Mouse (Mus musculus) G1E (cell line): ENCODE results near the gene Ublcp1. TPM values are rescaled to one million over a fixed set of nuclear protein-coding genes. Genes with fewer than 3 reads are reported as not detected.

Source experiments
- ATAC-seq: 2 replicates; pipeline ENCODE4 v1.8.0; 2016; ENCODE audit warnings: mild to moderate bottlenecking; ENCODE audit not compliant: insufficient number of reproducible peaks, poor library complexity, low FRiP score, severe bottlenecking; ENCODE audit errors: extremely low read depth
- DNase-seq: peaks from one replicate; pipeline ENCODE4 v3.0.0; 2012; ENCODE audit warnings: low spot score
- H3K27me3 ChIP-seq: 2 replicates; pipeline ENCODE4 v1.6.1; 2012; ENCODE audit warnings: mild to moderate bottlenecking, low read length, inconsistent platforms; ENCODE audit not compliant: insufficient read depth
- H3K36me3 ChIP-seq: replicated peaks from 2 replicates; pipeline ENCODE3; 2012; ENCODE audit warnings: mild to moderate bottlenecking, inconsistent platforms
- H3K4me1 ChIP-seq: 2 replicates; pipeline ENCODE4 v1.6.1; 2012; ENCODE audit warnings: low read depth, low read length, inconsistent platforms, mixed read lengths; ENCODE audit not compliant: insufficient read depth
- H3K4me3 ChIP-seq: 2 replicates; pipeline ENCODE4 v1.5.1; 2012; ENCODE audit warnings: low read depth, mild to moderate bottlenecking, inconsistent platforms, low read length, moderate library complexity, mixed read lengths
- H3K9me3 ChIP-seq: replicated peaks from 2 replicates; pipeline ENCODE4 v1.6.1; 2012; ENCODE audit warnings: inconsistent platforms
- CTCF ChIP-seq: IDR thresholded peaks from 2 replicates; pipeline ENCODE4 v1.5.1; 2012; ENCODE audit warnings: low read depth, low read length, inconsistent platforms, mixed read lengths
- GATA1 ChIP-seq: IDR thresholded peaks from 2 replicates; pipeline ENCODE4 v1.6.1; 2012; ENCODE audit warnings: borderline replicate concordance, low read length, inconsistent platforms, mixed read lengths
- GATA2 ChIP-seq: IDR thresholded peaks from 2 replicates; pipeline ENCODE4 v1.6.1; 2012; ENCODE audit warnings: low read depth, low read length, inconsistent platforms, borderline replicate concordance
- POLR2AphosphoS5 ChIP-seq: IDR thresholded peaks from 2 replicates; pipeline ENCODE4 v1.6.1; 2012; ENCODE audit warnings: low read depth, low read length, inconsistent platforms; ENCODE audit not compliant: insufficient replicate concordance
- TAL1 ChIP-seq: conservative IDR thresholded peaks from 2 replicates; pipeline ENCODE4 v1.6.1; 2012; ENCODE audit warnings: low read depth, low read length, inconsistent platforms, mixed read lengths
- polyA plus RNA-seq: library from polyadenylated mRNA; stranded (reverse); fragments of >175 nt; gene quantifications from 2 replicates; pipeline ENCODE4 v1.2.3, GENCODE M21; 2012
- total RNA-seq, 2 experiments: library from RNA; stranded (forward) in 1 of 2; stranded (reverse) in 1 of 2; fragments of 200-1000 nt in 1 of 2; fragments of >200 nt in 1 of 2; fragmentation: Nextera tagmentation in 1 of 2; gene quantifications; 2 replicates each; pipeline ENCODE4 v1.2.3; 2014 to 2017

Gene Ublcp1
- total and polyA plus RNA-seq, 3 experiments: 2.8 to 53.4 (median 50.9) TPM

- Histone ChIP-seq H3K9me3 (peaks cover 3% of the 10 kb centered on the region; the same call in 1 of the 2 replicates), H3K4me1 (peaks cover 29% of the 10 kb centered on the region), H3K27me3 (no peaks in the 10 kb centered on the region; the same call in 1 of the 2 replicates), H3K4me3 (no peak overlapping the region), H3K36me3 (no peaks in the 10 kb centered on the region)
- TF ChIP-seq GATA1: no peak
- TF ChIP-seq POLR2AphosphoS5: no peak
- TF ChIP-seq GATA2: no peak
- TF ChIP-seq TAL1: no peak
- TF ChIP-seq CTCF: no peak
- ATAC-seq (no peak), DNase-seq (no peak)
Measured at GRCm38 (mm10) chr11:44504761-44505160, 34.5 kb upstream of the Ublcp1 start.

DNA sequence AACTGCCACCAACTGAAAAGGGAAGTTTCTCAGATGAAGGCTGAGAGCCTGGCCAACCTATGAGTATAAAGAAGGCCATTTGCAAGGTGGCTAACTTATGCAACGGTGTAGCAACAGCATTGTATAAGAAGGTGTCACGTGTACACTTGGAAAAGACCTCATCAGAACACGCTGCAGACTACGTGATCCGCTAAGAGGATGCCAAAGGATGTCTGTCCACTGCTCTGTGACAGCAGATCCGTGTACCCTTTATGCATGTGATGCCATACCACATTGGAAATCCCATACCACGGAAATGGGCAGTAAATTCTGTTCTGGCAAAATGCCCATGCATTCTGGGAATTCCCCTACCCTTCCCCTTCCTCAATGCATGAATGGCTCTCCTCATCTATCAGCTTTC is 33.8 kb upstream of the Ublcp1 start:
- H3K36me3 ChIP-seq: no peaks in the 10 kb centered on the region
- H3K4me3 ChIP-seq: no peak overlapping the region
- no peaks in the 10 kb centered on the region; the same call in 1 of the 2 replicates for H3K27me3 ChIP-seq
- no peak for DNase-seq
- peaks cover 24% of the 10 kb centered on the region for H3K4me1 ChIP-seq
- no peak for TF ChIP-seq GATA2
- no peak for TF ChIP-seq GATA1
- no peak for TF ChIP-seq POLR2AphosphoS5
- no peak for TF ChIP-seq TAL1
- TF ChIP-seq CTCF: no peak
- H3K9me3 ChIP-seq: peaks cover 3% of the 10 kb centered on the region; the same call in 1 of the 2 replicates
- no peak for ATAC-seq

GRCm38 (mm10) chr11:44502931-44503330 is 32.6 kb upstream of the Ublcp1 start:
- Histone ChIP-seq H3K27me3 (no peaks in the 10 kb centered on the region; the same call in 1 of the 2 replicates), H3K4me3 (no peak overlapping the region), H3K4me1 (peaks cover 18% of the 10 kb centered on the region), H3K36me3 (no peaks in the 10 kb centered on the region), H3K9me3 (peaks cover 3% of the 10 kb centered on the region; the same call in 1 of the 2 replicates)
- no peak for DNase-seq
- no peak for ATAC-seq
- TF ChIP-seq POLR2AphosphoS5 (no peak), GATA2 (no peak), CTCF (no peak), TAL1 (no peak), GATA1 (no peak)

- no peak for ATAC-seq
- no peak for DNase-seq
- TF ChIP-seq GATA2: no peak
- TF ChIP-seq TAL1: no peak
- no peak for TF ChIP-seq GATA1
- TF ChIP-seq CTCF: no peak
- TF ChIP-seq POLR2AphosphoS5: no peak
- no peak overlapping the region for H3K4me3 ChIP-seq
- peaks cover 3% of the 10 kb centered on the region; the same call in 1 of the 2 replicates for H3K9me3 ChIP-seq
- peaks cover 16% of the 10 kb centered on the region for H3K4me1 ChIP-seq
- H3K27me3 ChIP-seq: no peaks in the 10 kb centered on the region; the same call in 1 of the 2 replicates
- H3K36me3 ChIP-seq: no peaks in the 10 kb centered on the region
Measured at GRCm38 (mm10) chr11:44501477-44501876, 31.2 kb upstream of the Ublcp1 start.

DNA sequence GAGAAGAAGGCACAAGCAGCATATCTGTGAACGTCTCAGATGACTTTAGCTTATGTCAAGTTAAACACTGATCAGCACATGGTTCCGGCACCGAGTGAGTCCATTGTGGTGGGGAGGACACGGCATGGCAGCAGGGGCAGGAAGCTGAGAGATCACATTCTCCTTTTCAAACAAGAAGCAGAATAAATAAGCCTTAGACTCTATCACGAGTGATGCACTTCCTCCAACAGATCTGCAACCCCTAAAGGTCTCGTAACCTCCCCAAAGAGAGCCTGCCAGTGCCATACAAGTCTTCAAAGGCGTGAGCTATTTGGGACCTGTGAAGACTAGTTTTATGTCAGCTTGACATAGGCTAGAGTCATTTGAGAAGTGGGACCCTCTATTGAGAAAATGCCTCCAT is 30.7 kb upstream of the Ublcp1 start:
- H3K9me3 ChIP-seq: peaks cover 3% of the 10 kb centered on the region; the same call in 1 of the 2 replicates
- H3K36me3 ChIP-seq: no peaks in the 10 kb centered on the region
- no peak overlapping the region for H3K4me3 ChIP-seq
- no peaks in the 10 kb centered on the region; the same call in 1 of the 2 replicates for H3K27me3 ChIP-seq
- ATAC-seq (no peak), DNase-seq (no peak)
- no peak for TF ChIP-seq CTCF
- no peak for TF ChIP-seq TAL1
- TF ChIP-seq POLR2AphosphoS5: no peak
- TF ChIP-seq GATA1: no peak
- TF ChIP-seq GATA2: no peak
- H3K4me1 ChIP-seq: peaks cover 12% of the 10 kb centered on the region

DNA sequence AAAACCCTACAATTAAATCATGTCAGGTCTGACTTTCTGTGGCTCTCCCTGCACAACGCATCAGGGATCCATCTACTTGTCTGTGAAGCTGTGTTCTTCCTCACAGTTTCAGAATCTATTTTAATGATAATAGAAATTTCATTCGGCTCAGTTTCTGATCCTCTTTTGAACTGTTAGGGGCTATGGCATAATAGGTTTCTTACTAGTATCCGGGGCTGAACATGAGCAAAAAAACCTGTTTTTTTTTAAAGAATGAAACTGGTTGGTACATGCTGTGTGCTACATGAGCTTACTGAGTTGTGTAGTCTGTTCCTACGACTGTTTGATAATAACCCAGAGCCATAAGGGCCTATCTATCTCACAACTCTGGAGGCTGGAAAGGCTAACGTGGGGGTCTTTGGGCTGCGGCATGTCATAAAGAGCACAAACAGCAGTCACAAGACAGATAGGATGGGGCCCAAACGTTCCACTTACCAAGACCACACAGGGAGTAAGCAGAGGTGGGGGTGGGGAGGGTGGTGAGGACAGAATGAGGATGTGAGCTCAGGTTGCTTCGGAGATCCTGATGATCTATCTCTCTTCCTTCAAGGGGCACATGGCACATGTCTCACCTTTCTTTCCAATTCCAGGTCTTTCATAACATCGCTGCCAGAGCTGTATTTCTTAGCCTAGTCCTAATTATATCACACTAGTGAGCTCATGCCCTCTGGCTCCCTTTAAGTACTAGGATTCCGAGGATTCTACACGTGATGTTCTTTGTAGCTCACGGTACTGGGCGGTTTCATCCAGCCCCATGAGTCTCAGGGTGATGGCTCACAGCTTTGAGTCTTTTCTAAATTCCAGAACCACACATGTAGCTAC is 28.3 kb upstream of the Ublcp1 start:
- Histone ChIP-seq H3K36me3 (no peaks in the 10 kb centered on the region), H3K4me3 (no peak overlapping the region), H3K4me1 (peaks cover 6% of the 10 kb centered on the region; the same call in 1 of the 2 replicates), H3K9me3 (peaks cover 3% of the 10 kb centered on the region; the same call in 1 of the 2 replicates), H3K27me3 (no peaks in the 10 kb centered on the region; the same call in 1 of the 2 replicates)
- DNase-seq (no peak), ATAC-seq (no peak)
- TF ChIP-seq GATA1 (no peak), CTCF (no peak), GATA2 (no peak), TAL1 (no peak), POLR2AphosphoS5 (no peak)
